Mouse (Mus musculus) kidney, embryonic 16.5 days (tissue): ENCODE measurements around the gene Gm10190. TPM values are rescaled to one million over a fixed set of nuclear protein-coding genes. Genes with fewer than 3 reads are reported as not detected.

Experiments
- ATAC-seq: fragments of 200-750 bp; cut with Nextera tagmentation; 2 replicates; pipeline ENCODE4 v1.8.0; 2017; ENCODE audit warnings: moderate TSS enrichment; ENCODE audit not compliant: low FRiP score, low TSS enrichment
- H3K27ac ChIP-seq: fragments of 300-500 bp; sonication (generic); 2 replicates; pipeline ENCODE4 v1.5.1; 2014; ENCODE audit warnings: low read length
- H3K27me3 ChIP-seq: fragments of 300-500 bp; sonication (generic); 2 replicates; pipeline ENCODE4 v1.6.1; 2014; ENCODE audit warnings: low read length, control low read depth, mixed read lengths; ENCODE audit not compliant: insufficient read depth
- H3K36me3 ChIP-seq: fragments of 300-500 bp; sonication (generic); 2 replicates; pipeline ENCODE4 v1.6.1; 2014; ENCODE audit warnings: low read length, control low read depth, mixed read lengths; ENCODE audit not compliant: insufficient read depth
- H3K4me1 ChIP-seq: fragments of 300-500 bp; sonication (generic); 2 replicates; pipeline ENCODE4 v1.6.1; 2014; ENCODE audit warnings: low read length, control low read depth, mixed read lengths; ENCODE audit not compliant: insufficient read depth
- H3K4me2 ChIP-seq: fragments of 300-500 bp; sonication (generic); replicated peaks from 2 replicates; pipeline ENCODE4 v1.6.1; 2014; ENCODE audit warnings: low read depth, low read length
- H3K4me3 ChIP-seq: fragments of 300-500 bp; sonication (generic); 2 replicates; pipeline ENCODE4 v1.5.1; 2014; ENCODE audit warnings: mild to moderate bottlenecking, low read length
- H3K9ac ChIP-seq: fragments of 300-500 bp; sonication (generic); replicated peaks from 2 replicates; pipeline ENCODE4 v1.6.1; 2014; ENCODE audit warnings: low read length
- H3K9me3 ChIP-seq: fragments of 300-500 bp; sonication (generic); 2 replicates; pipeline ENCODE4 v1.6.1; 2016; ENCODE audit warnings: low read length, control low read depth
- WGBS: fragments of 180-500 bp; shearing (Covaris S2); extraction: QIAGEN DNeasy Blood & Tissue Kit; methylation state at CpG from one replicate; pipeline ENCODE4 v1.1.7; 2014; 5-methylcytosine and 5-hydroxymethylcytosine counted together
- polyA plus RNA-seq: library from polyadenylated mRNA; unstranded; fragments of >200 nt; fragmentation: Nextera tagmentation; extraction: Ambion mirVana; gene quantifications from 2 replicates; pipeline ENCODE4 v1.2.1, GENCODE M21; 2015

Gene Gm10190
- polyA plus RNA-seq, 1 experiment from 2014 or later, result 1.1 TPM

DNA sequence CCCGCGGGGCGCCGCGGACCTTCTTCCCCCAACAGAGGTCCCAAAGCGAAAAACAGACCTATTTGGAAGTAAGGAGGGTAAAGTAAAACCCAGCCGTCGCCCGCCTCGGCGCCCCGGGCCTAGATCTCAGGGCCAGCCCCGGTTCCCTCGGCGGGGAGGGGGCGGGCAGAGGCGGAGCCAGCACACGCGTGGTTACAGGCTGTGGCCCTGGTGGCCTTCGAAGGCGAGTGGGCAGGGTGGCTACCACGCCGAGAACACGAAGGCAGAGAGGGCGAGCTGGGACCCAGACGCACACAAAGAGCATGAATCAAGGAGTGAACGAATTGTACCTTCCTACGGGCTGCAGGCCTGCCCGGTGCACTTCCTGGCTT, 370 bp upstream of the Gm10190 start:
- peak overlapping the region; percentile 85 for H3K9ac ChIP-seq
- H3K9me3 ChIP-seq, result peaks cover 2% of the 10 kb centered on the region; the same call in 1 of the 2 replicates
- H3K4me3 ChIP-seq, result peak overlapping the region; percentile 56
- peaks cover 8% of the 10 kb centered on the region; the same call in 1 of the 2 replicates for H3K27me3 ChIP-seq
- no peaks in the 10 kb centered on the region for H3K36me3 ChIP-seq
- H3K27ac ChIP-seq, result peak overlapping the region; percentile 69; the same call in 1 of the 2 replicates
- peak overlapping the region; percentile 92 for H3K4me2 ChIP-seq
- ATAC-seq, result peak; percentile 72
- peaks cover 12% of the 10 kb centered on the region; the same call in 1 of the 2 replicates for H3K4me1 ChIP-seq
- 19% methylated on average over 29 of the region's 29 CpGs for WGBS

DNA sequence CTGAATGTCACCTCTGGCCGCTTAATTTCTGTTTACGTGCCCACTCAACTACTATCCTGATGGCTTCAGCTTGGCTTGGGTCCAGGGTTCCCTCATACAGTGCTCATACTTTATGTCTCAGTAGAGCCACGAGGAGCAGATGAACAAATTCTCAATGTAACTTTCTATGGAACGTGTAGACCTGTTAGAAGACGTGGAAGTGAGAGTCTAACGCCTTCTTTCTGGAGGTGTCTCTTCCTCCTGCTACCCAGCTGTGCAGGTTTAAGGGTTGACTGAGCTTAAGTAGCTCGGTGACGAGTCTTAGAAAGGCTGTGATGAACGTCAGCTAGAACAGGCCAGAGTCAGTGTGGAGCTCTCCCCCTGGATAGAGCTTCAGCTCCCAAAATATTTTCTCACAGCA, 4.7 kb downstream of the Gm10190 start:
- Histone ChIP-seq H3K4me2 (no peak overlapping the region), H3K36me3 (no peaks in the 10 kb centered on the region), H3K9me3 (no peaks in the 10 kb centered on the region), H3K27me3 (no peaks in the 10 kb centered on the region), H3K9ac (no peak overlapping the region), H3K27ac (no peak overlapping the region), H3K4me3 (no peak overlapping the region), H3K4me1 (peaks cover 10% of the 10 kb centered on the region; the same call in 1 of the 2 replicates)
- WGBS, result 79% methylated on average over 9 of the region's 9 CpGs
- ATAC-seq, result no peak

DNA sequence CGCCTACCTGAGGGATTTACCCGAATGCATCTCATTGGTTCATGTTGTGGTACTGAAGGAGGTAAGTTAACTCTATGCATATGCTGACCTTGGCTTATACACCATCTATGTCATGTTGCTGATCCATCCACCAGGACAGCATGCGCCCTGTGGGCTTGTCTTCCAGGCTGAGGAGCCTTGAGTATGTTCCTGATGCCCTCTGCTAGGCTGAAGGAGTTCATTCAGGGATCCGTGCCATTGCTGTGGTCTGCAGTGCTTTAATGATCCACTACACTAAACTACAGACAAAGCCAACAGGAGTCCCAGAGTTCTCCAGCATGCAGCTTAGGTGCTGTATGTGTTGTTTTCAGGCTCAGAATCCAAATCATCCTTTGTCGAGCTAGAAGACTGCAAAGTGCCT, 6.1 kb downstream of the Gm10190 start:
- H3K4me3 ChIP-seq, result no peak overlapping the region
- H3K4me2 ChIP-seq, result no peak overlapping the region
- no peak overlapping the region for H3K9ac ChIP-seq
- no peaks in the 10 kb centered on the region for H3K36me3 ChIP-seq
- H3K27ac ChIP-seq, result no peak overlapping the region
- 92% methylated on average over 5 of the region's 5 CpGs for WGBS
- H3K9me3 ChIP-seq, result no peaks in the 10 kb centered on the region
- ATAC-seq, result no peak
- H3K27me3 ChIP-seq, result no peaks in the 10 kb centered on the region
- H3K4me1 ChIP-seq, result no peaks in the 10 kb centered on the region

DNA sequence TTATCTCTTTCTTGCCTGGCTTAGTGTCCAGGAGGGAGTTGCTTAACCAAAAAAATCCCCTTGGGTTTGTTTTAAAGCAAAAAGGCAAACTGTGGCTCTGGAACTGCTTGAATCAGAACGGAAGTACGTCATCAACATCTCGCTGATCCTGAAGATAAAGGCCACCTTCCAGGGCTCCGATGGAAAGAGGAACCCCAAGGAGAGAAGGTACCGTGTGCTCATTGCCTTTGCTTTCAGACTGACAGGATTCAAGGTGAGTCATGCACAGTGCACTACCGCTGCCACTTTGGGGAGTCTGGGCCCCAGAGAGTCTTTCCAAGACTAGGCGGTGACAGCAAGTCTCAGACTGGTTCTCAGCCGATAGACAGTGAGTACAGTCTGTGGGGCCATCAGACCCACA, 13.1 kb downstream of the Gm10190 start:
- Histone ChIP-seq H3K4me2 (no peak overlapping the region), H3K9me3 (no peaks in the 10 kb centered on the region), H3K9ac (no peak overlapping the region), H3K36me3 (no peaks in the 10 kb centered on the region), H3K27ac (no peak overlapping the region), H3K4me1 (no peaks in the 10 kb centered on the region), H3K27me3 (no peaks in the 10 kb centered on the region), H3K4me3 (no peak overlapping the region)
- no peak for ATAC-seq
- WGBS, result 84% methylated on average over 8 of the region's 8 CpGs

DNA sequence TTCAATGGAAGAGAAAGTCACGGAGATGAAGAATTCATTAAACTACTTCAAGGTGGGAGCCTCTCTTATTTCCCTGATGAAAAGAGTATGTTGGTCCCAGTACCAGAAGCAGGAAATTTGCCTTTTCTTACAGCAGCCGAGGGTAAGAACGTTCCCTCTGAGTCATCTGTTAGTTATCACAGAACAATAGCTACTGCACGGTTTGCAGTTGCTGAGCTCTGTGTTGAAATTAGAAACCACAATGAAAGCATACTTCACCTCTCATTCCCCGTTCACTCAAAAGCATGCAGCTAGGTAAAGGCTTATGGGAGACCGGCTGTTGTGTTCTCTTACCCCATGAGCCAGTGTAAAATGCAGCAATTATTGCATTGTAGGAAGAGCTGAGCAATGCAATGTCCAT, 26.1 kb downstream of the Gm10190 start:
- Histone ChIP-seq H3K9ac (no peak overlapping the region), H3K4me3 (no peak overlapping the region), H3K27ac (no peak overlapping the region), H3K36me3 (no peaks in the 10 kb centered on the region), H3K4me2 (no peak overlapping the region), H3K27me3 (no peaks in the 10 kb centered on the region), H3K4me1 (peaks cover 5% of the 10 kb centered on the region; the same call in 1 of the 2 replicates), H3K9me3 (no peaks in the 10 kb centered on the region)
- 52% methylated on average over 6 of the region's 6 CpGs for WGBS
- no peak for ATAC-seq

DNA sequence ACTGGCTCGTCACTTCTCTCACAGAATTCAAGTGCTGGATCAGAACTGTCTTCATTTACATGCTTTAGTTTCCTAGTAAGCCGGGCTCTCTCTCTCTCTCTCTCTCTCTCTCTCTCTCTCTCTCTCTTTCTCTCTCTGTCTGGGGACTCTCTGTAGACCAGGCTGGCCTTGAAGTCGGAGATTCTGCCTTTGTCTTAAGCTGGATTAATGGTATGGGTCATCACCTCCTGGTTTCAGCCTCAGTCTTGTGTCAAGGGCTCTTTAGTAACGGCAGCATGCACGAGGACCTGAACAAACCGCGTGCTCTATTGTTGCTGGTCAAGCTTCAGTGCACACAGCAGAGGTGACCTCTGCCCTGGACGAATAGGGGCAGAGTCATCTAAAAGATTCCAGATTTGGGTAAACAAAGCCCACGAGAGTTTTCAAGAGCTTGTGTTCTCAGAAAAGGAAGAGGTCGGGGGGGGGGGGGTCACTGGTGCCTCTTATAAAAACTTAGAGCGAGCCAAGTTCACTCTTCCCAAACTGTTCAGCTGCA, 26.7 kb downstream of the Gm10190 start:
- Histone ChIP-seq H3K4me3 (no peak overlapping the region), H3K27ac (no peak overlapping the region), H3K9ac (no peak overlapping the region), H3K27me3 (no peaks in the 10 kb centered on the region), H3K36me3 (no peaks in the 10 kb centered on the region), H3K4me1 (peaks cover 5% of the 10 kb centered on the region; the same call in 1 of the 2 replicates), H3K4me2 (no peak overlapping the region), H3K9me3 (no peaks in the 10 kb centered on the region)
- 38% methylated on average over 11 of the region's 11 CpGs for WGBS
- no peak for ATAC-seq

DNA sequence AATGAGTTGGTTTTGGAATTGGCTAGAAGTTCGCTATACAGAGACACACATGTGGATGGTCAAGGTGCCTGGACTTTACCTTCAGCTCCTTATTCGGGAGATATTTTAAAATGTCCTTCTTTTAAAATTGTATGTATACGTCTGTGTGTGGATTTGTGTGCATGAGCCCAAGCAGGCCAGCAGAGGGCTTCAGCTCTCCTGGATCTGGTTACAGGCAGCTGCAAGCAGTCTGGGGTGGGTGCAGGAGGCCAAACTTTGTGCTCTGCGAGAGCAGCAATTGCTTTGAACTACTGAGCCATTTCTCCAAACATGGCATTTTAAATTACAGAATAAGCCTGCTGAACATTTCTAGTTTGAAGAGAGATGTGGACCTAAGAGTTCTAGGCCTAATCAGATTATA, 28.1 kb downstream of the Gm10190 start:
- no peak for ATAC-seq
- Histone ChIP-seq H3K9me3 (no peaks in the 10 kb centered on the region), H3K4me1 (peaks cover 5% of the 10 kb centered on the region; the same call in 1 of the 2 replicates), H3K9ac (no peak overlapping the region), H3K27me3 (no peaks in the 10 kb centered on the region), H3K4me2 (no peak overlapping the region), H3K27ac (no peak overlapping the region), H3K4me3 (no peak overlapping the region), H3K36me3 (no peaks in the 10 kb centered on the region)
- WGBS, result 77% methylated on average over 4 of the region's 4 CpGs

DNA sequence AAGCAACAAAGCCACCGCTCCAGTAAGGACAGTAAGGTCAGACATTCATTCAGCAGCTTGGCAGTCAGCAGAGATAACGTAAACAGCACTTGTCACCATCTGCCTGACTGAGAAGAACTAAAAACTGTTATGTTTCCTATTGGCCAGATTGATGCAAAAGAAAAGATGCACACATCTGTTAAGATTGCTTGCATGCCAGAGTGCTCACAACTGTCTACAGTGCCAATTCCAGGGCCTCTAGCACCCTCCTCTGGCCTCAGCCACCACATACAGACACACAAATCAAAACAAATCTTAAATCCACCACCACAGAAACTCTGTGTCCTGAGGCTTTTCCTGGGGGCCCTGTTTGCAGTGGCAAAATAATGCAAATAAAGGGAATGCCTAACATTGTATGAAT, 41.0 kb downstream of the Gm10190 start:
- no peak overlapping the region for H3K4me2 ChIP-seq
- no peaks in the 10 kb centered on the region for H3K27me3 ChIP-seq
- no peak for ATAC-seq
- no peaks in the 10 kb centered on the region for H3K36me3 ChIP-seq
- no peaks in the 10 kb centered on the region for H3K4me1 ChIP-seq
- WGBS, result 81% methylated on average over 2 of the region's 2 CpGs
- H3K9me3 ChIP-seq, result no peaks in the 10 kb centered on the region
- H3K4me3 ChIP-seq, result no peak overlapping the region
- no peak overlapping the region for H3K27ac ChIP-seq
- no peak overlapping the region for H3K9ac ChIP-seq

DNA sequence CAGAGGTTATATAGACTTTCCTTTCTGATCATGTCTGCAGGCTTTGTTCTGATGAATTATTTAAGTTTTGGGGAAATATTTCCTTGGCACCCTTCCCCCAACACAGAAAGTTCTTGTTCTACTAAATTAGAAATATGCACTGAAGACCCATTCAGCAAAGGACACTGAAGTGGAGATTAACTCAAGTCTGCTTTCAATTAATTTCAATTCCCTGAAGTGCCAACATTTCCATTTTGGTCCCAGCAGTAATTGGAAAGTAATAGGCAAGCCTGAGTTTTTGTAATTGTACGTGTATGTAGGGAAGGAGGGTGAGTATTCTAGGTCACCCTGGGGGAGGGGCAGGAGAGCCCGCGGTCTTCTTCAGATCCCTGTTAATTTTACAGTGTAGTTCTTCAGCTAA, 46.9 kb downstream of the Gm10190 start:
- Histone ChIP-seq H3K4me1 (no peaks in the 10 kb centered on the region), H3K9me3 (no peaks in the 10 kb centered on the region), H3K27ac (no peak overlapping the region), H3K36me3 (no peaks in the 10 kb centered on the region), H3K9ac (no peak overlapping the region), H3K4me2 (no peak overlapping the region), H3K4me3 (no peak overlapping the region), H3K27me3 (no peaks in the 10 kb centered on the region)
- ATAC-seq, result no peak
- 80% methylated on average over 3 of the region's 3 CpGs for WGBS

DNA sequence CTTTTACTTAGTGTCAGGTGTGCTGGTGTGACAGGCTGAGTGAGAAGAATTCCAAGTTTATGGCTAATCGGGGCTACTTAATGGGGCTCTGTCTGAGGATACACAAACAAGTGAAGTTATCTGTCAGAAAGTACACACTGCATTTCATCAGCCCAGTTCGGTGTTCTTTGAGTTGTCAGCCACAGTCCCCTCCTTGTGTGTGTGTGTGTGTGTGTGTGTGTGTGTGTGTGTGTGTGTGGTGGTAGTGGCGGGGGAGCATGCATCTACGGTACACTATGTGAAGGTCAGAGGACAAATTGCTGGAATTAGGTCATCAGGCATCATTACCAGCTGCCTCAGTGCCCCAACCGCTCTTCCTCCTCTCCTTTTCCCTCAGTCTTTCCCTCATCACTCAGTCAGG, 47.9 kb downstream of the Gm10190 start:
- H3K9me3 ChIP-seq, result no peaks in the 10 kb centered on the region
- H3K4me2 ChIP-seq, result no peak overlapping the region
- no peak for ATAC-seq
- H3K4me1 ChIP-seq, result no peaks in the 10 kb centered on the region
- no peaks in the 10 kb centered on the region for H3K27me3 ChIP-seq
- H3K4me3 ChIP-seq, result no peak overlapping the region
- no peaks in the 10 kb centered on the region for H3K36me3 ChIP-seq
- 85% methylated on average over 5 of the region's 5 CpGs for WGBS
- H3K27ac ChIP-seq, result no peak overlapping the region
- no peak overlapping the region for H3K9ac ChIP-seq
